Mouse (Mus musculus) G1E (cell line): ENCODE measurements around the gene Prkar2a. TPM values are rescaled to one million over a fixed set of nuclear protein-coding genes. Genes with fewer than 3 reads are reported as not detected.

Experiments
- ATAC-seq: 2 replicates; pipeline ENCODE4 v1.8.0; 2016; ENCODE audit warnings: mild to moderate bottlenecking; ENCODE audit not compliant: insufficient number of reproducible peaks, poor library complexity, low FRiP score, severe bottlenecking; ENCODE audit errors: extremely low read depth
- DNase-seq: peaks from one replicate; pipeline ENCODE4 v3.0.0; 2012; ENCODE audit warnings: low spot score
- H3K27me3 ChIP-seq: 2 replicates; pipeline ENCODE4 v1.6.1; 2012; ENCODE audit warnings: mild to moderate bottlenecking, low read length, inconsistent platforms; ENCODE audit not compliant: insufficient read depth
- H3K36me3 ChIP-seq: replicated peaks from 2 replicates; pipeline ENCODE3; 2012; ENCODE audit warnings: mild to moderate bottlenecking, inconsistent platforms
- H3K4me1 ChIP-seq: 2 replicates; pipeline ENCODE4 v1.6.1; 2012; ENCODE audit warnings: low read depth, low read length, inconsistent platforms, mixed read lengths; ENCODE audit not compliant: insufficient read depth
- H3K4me3 ChIP-seq: 2 replicates; pipeline ENCODE4 v1.5.1; 2012; ENCODE audit warnings: low read depth, mild to moderate bottlenecking, inconsistent platforms, low read length, moderate library complexity, mixed read lengths
- H3K9me3 ChIP-seq: replicated peaks from 2 replicates; pipeline ENCODE4 v1.6.1; 2012; ENCODE audit warnings: inconsistent platforms
- CTCF ChIP-seq: IDR thresholded peaks from 2 replicates; pipeline ENCODE4 v1.5.1; 2012; ENCODE audit warnings: low read depth, low read length, inconsistent platforms, mixed read lengths
- GATA1 ChIP-seq: IDR thresholded peaks from 2 replicates; pipeline ENCODE4 v1.6.1; 2012; ENCODE audit warnings: borderline replicate concordance, low read length, inconsistent platforms, mixed read lengths
- GATA2 ChIP-seq: IDR thresholded peaks from 2 replicates; pipeline ENCODE4 v1.6.1; 2012; ENCODE audit warnings: low read depth, low read length, inconsistent platforms, borderline replicate concordance
- POLR2AphosphoS5 ChIP-seq: IDR thresholded peaks from 2 replicates; pipeline ENCODE4 v1.6.1; 2012; ENCODE audit warnings: low read depth, low read length, inconsistent platforms; ENCODE audit not compliant: insufficient replicate concordance
- TAL1 ChIP-seq: conservative IDR thresholded peaks from 2 replicates; pipeline ENCODE4 v1.6.1; 2012; ENCODE audit warnings: low read depth, low read length, inconsistent platforms, mixed read lengths
- polyA plus RNA-seq: library from polyadenylated mRNA; stranded (reverse); fragments of >175 nt; gene quantifications from 2 replicates; pipeline ENCODE4 v1.2.3, GENCODE M21; 2012
- total RNA-seq, 2 experiments: library from RNA; stranded (forward) in 1 of 2; stranded (reverse) in 1 of 2; fragments of 200-1000 nt in 1 of 2; fragments of >200 nt in 1 of 2; fragmentation: Nextera tagmentation in 1 of 2; gene quantifications; 2 replicates each; pipeline ENCODE4 v1.2.3; 2014 to 2017

The Prkar2a gene
- total and polyA plus RNA-seq, 3 experiments = 0.38 TPM; not detected in 2

- Histone ChIP-seq H3K27me3 (peaks cover 7% of the 10 kb centered on the region; the same call in 1 of the 2 replicates), H3K4me3 (no peak overlapping the region), H3K4me1 (no peaks in the 10 kb centered on the region), H3K36me3 (no peaks in the 10 kb centered on the region), H3K9me3 (no peaks in the 10 kb centered on the region)
- DNase-seq = no peak
- no peak for ATAC-seq
- TF ChIP-seq GATA1 = no peak
- no peak for TF ChIP-seq POLR2AphosphoS5
- TF ChIP-seq CTCF = no peak
- TF ChIP-seq GATA2 = no peak
These were observed 37.0 kb downstream of the Prkar2a start for GRCm38 (mm10) chr9:108726116-108726515.

- Histone ChIP-seq H3K4me1 (no peaks in the 10 kb centered on the region), H3K9me3 (no peaks in the 10 kb centered on the region), H3K4me3 (no peak overlapping the region), H3K36me3 (no peaks in the 10 kb centered on the region), H3K27me3 (peaks cover 7% of the 10 kb centered on the region; the same call in 1 of the 2 replicates)
- ATAC-seq = no peak
- no peak for DNase-seq
- TF ChIP-seq CTCF (no peak), GATA2 (no peak), POLR2AphosphoS5 (no peak)
These were observed 39.9 kb downstream of the Prkar2a start for GRCm38 (mm10) chr9:108729050-108729449.

- no peak for TF ChIP-seq CTCF
- TF ChIP-seq TAL1 = no peak
- no peak for TF ChIP-seq GATA2
- TF ChIP-seq POLR2AphosphoS5 = no peak
- TF ChIP-seq GATA1 = no peak
- no peaks in the 10 kb centered on the region for H3K9me3 ChIP-seq
- no peaks in the 10 kb centered on the region for H3K36me3 ChIP-seq
- peaks cover 7% of the 10 kb centered on the region; the same call in 1 of the 2 replicates for H3K27me3 ChIP-seq
- ATAC-seq (no peak), DNase-seq (no peak)
- no peak overlapping the region for H3K4me3 ChIP-seq
- no peaks in the 10 kb centered on the region for H3K4me1 ChIP-seq
These were observed 43.3 kb downstream of the Prkar2a start for GRCm38 (mm10) chr9:108732462-108732861.

- Histone ChIP-seq H3K4me3 (no peak overlapping the region), H3K36me3 (no peaks in the 10 kb centered on the region), H3K27me3 (peaks cover 7% of the 10 kb centered on the region; the same call in 1 of the 2 replicates), H3K4me1 (no peaks in the 10 kb centered on the region), H3K9me3 (no peaks in the 10 kb centered on the region)
- ATAC-seq = no peak
- no peak for TF ChIP-seq GATA2
- TF ChIP-seq GATA1 = no peak
- no peak for TF ChIP-seq CTCF
- TF ChIP-seq POLR2AphosphoS5 = no peak
- TF ChIP-seq TAL1 = no peak
- no peak for DNase-seq
These were observed 45.5 kb downstream of the Prkar2a start for GRCm38 (mm10) chr9:108734626-108735025.

GRCm38 (mm10) chr9:108739239-108739638, 50.1 kb downstream of the Prkar2a start:
- H3K27me3 ChIP-seq = 0 out of 2 replicates have a peak, but pooled peaks cover 1% of the 10 kb centered on the region
- TF ChIP-seq GATA1 (no peak), CTCF (no peak), GATA2 (no peak), POLR2AphosphoS5 (no peak), TAL1 (no peak)
- no peaks in the 10 kb centered on the region for H3K4me1 ChIP-seq
- no peaks in the 10 kb centered on the region for H3K9me3 ChIP-seq
- no peak for DNase-seq
- no peaks in the 10 kb centered on the region for H3K36me3 ChIP-seq
- no peak for ATAC-seq
- H3K4me3 ChIP-seq = no peak overlapping the region

GRCm38 (mm10) chr9:108740062-108740461, 50.9 kb downstream of the Prkar2a start:
- ATAC-seq (no peak), DNase-seq (no peak)
- H3K36me3 ChIP-seq = no peaks in the 10 kb centered on the region
- H3K27me3 ChIP-seq = no peaks in the 10 kb centered on the region
- no peaks in the 10 kb centered on the region for H3K4me1 ChIP-seq
- H3K4me3 ChIP-seq = no peak overlapping the region
- no peak for TF ChIP-seq CTCF
- no peaks in the 10 kb centered on the region for H3K9me3 ChIP-seq

- Histone ChIP-seq H3K36me3 (no peaks in the 10 kb centered on the region), H3K9me3 (no peaks in the 10 kb centered on the region), H3K27me3 (peaks cover 4% of the 10 kb centered on the region; the same call in 1 of the 2 replicates), H3K4me3 (no peak overlapping the region), H3K4me1 (no peaks in the 10 kb centered on the region)
- no peak for DNase-seq
- TF ChIP-seq POLR2AphosphoS5 = no peak
- TF ChIP-seq GATA1 = no peak
- TF ChIP-seq CTCF = no peak
- TF ChIP-seq GATA2 = no peak
- TF ChIP-seq TAL1 = no peak
- ATAC-seq = no peak
These were observed 52.9 kb downstream of the Prkar2a start for GRCm38 (mm10) chr9:108742048-108742447.
